8 mouse cellular contexts compared by ENCODE assay signal in the genomic region with DNA sequence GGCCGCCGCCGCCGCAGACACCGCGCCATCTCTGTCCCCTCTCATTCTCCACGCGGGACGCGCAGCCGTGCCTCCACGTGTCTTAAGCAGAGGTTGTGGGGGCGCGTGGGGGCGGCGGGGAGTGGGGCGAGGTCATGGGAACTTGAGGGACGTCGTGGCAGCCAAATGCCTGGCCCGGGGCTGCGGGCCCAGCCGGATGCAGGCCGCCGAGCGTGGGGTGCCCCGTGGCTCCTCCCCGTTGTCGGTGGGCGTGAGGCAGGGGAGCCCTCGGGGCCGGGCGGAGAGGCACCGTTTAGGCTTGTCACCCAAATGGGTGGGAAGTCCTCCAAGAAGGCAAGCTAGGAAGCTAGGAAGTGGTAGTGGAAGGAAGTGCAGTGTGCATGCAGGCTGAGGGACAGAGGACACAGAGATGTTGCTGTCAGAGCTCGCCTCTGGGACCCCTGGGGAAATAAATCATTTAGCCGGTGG. TPM values are rescaled to one million over a fixed set of nuclear protein-coding genes. Genes with fewer than 3 reads are reported as not detected.
DNase-seq lines count a peak whose midpoint lies in the region; ATAC-seq and TF ChIP-seq lines count a peak whose summit lies in the region.

No protein-coding gene starts in this region.

- peak overlapping the region; percentile 84 for H3K4me3 ChIP-seq in ES-Bruce4 (ENCODE audit: low read depth, low read length)
- peak overlapping the region; percentile 97 for H3K4me3 ChIP-seq in forebrain, embryonic 15.5 days
- peak overlapping the region; percentile 75 for H3K4me3 ChIP-seq in lung, embryonic 14.5 days (ENCODE audit: low read depth, low read length)

- WGBS in forebrain, embryonic 15.5 days: under 1% methylated on average over 35 of the region's 35 CpGs
- WGBS in lung, embryonic 14.5 days: 1% methylated on average over 35 of the region's 35 CpGs

- H3K9ac ChIP-seq in ES-Bruce4 (ENCODE audit: low read depth, poor library complexity, severe bottlenecking): peak overlapping the region; percentile 84
- H3K9ac ChIP-seq in forebrain, embryonic 15.5 days (replicated peaks): peak overlapping the region; percentile 96
- peak overlapping the region; percentile 90 for H3K9ac ChIP-seq in lung, embryonic 14.5 days

- TF ChIP-seq POLR2A in ES-Bruce4 (IDR thresholded peaks at IDR 0.05; ENCODE audit: insufficient read depth, low read length): no peak

- intact Hi-C loops in heart, postnatal 36 days (cut with DNase I): no loop called here

- no peaks in the 10 kb centered on the region for H3K27me3 ChIP-seq in ES-Bruce4 (ENCODE audit: control insufficient read depth, insufficient read depth, low read length, poor library complexity, severe bottlenecking)
- H3K27me3 ChIP-seq in forebrain, embryonic 15.5 days: no peaks in the 10 kb centered on the region
- no peaks in the 10 kb centered on the region for H3K27me3 ChIP-seq in lung, embryonic 14.5 days (ENCODE audit: insufficient read depth, low read length)

- no peaks in the 10 kb centered on the region for H3K9me3 ChIP-seq in ES-Bruce4 (replicated peaks; ENCODE audit: control insufficient read depth, insufficient read depth, low read length, poor library complexity, severe bottlenecking)
- no peaks in the 10 kb centered on the region for H3K9me3 ChIP-seq in forebrain, embryonic 15.5 days
- no peaks in the 10 kb centered on the region for H3K9me3 ChIP-seq in lung, embryonic 14.5 days (ENCODE audit: low read depth, low read length)

- TF ChIP-seq CTCF in ES-Bruce4 (IDR thresholded peaks at IDR 0.05; ENCODE audit: low read depth, low read length): no peak
- peak; percentile 17; the same call in 1 of the 2 replicates for TF ChIP-seq CTCF in lung, embryonic 14.5 days (IDR thresholded peaks at IDR 0.05; ENCODE audit: low read depth)

- peak; percentile 90 for ATAC-seq in forebrain, embryonic 15.5 days (replicated peaks)
- peak; percentile 92 for ATAC-seq in lung, embryonic 14.5 days (ENCODE audit: insufficient read depth)
- peak; percentile 45 for ATAC-seq in neutrophil, adult 5-6 weeks (ENCODE audit: extremely low read depth, insufficient number of reproducible peaks, low FRiP score, poor library complexity, severe bottlenecking)

- H3K4me2 ChIP-seq in forebrain, embryonic 15.5 days (replicated peaks): peak overlapping the region; percentile 66
- H3K4me2 ChIP-seq in lung, embryonic 14.5 days: peak overlapping the region; percentile 76

- no peaks in the 10 kb centered on the region for H3K36me3 ChIP-seq in ES-Bruce4 (ENCODE audit: control insufficient read depth, insufficient read depth, low read length, poor library complexity, severe bottlenecking)
- H3K36me3 ChIP-seq in forebrain, embryonic 15.5 days: no peaks in the 10 kb centered on the region
- H3K36me3 ChIP-seq in lung, embryonic 14.5 days (ENCODE audit: insufficient read depth): no peaks in the 10 kb centered on the region

- DNase-seq in c-Kit-positive CD71-positive TER-119-negative erythroid progenitor cells, embryonic 14.5 days (ENCODE audit: low read depth): peak; percentile 28
- DNase-seq in heart, postnatal 36 days: peak; percentile 59 to 73
- peak; percentile 62 to 73 for DNase-seq in layer of hippocampus, adult 8-10 months (ENCODE audit: low spot score in 2 of 2)
- peak; percentile 80 for DNase-seq in lung, embryonic 14.5 days
- peak; percentile 89 for DNase-seq in thymus, postnatal 14 days

- H3K27ac ChIP-seq in ES-Bruce4 (ENCODE audit: insufficient read depth, low read length): no peak overlapping the region
- peak overlapping the region; percentile 92 for H3K27ac ChIP-seq in forebrain, embryonic 15.5 days (replicated peaks)
- peak overlapping the region; percentile 90 for H3K27ac ChIP-seq in lung, embryonic 14.5 days (ENCODE audit: low read depth)

- peaks cover 3% of the 10 kb centered on the region for H3K4me1 ChIP-seq in ES-Bruce4 (ENCODE audit: control insufficient read depth, insufficient read depth, low read length)
- H3K4me1 ChIP-seq in forebrain, embryonic 15.5 days: peaks cover 7% of the 10 kb centered on the region
- H3K4me1 ChIP-seq in lung, embryonic 14.5 days (ENCODE audit: insufficient read depth): no peaks in the 10 kb centered on the region

- TF ChIP-seq EP300 in ES-Bruce4 (IDR thresholded peaks at IDR 0.05; ENCODE audit: insufficient read depth, low read depth, low read length): no peak

RNA-seq across cellular contexts. Expression of gene Supt3, which starts 0.4 kb away (rescaled TPM):
- 15.9 and 17.7 TPM in 2 replicates for polyA plus RNA-seq in ES-Bruce4 (2011; ENCODE audit: insufficient read depth, insufficient read length, low read depth, missing spikeins)
- polyA plus RNA-seq in forebrain, embryonic 15.5 days (2015; fragmentation: Nextera tagmentation; extraction: Ambion mirVana): 17.8 and 19.7 TPM in 2 replicates
- total RNA-seq in heart, postnatal 36 days (2021): 10 to 100 TPM; 14.4 to 15.6 TPM
- total RNA-seq in layer of hippocampus, adult 8-10 months (2022): 10 to 100 TPM; 15.4 to 17.6 (median 16.1) TPM
- polyA plus RNA-seq in lung, embryonic 14.5 days (2014; fragmentation: Nextera tagmentation; extraction: Ambion mirVana): 21.1 and 23.1 TPM in 2 replicates
- 5.8 and 6.6 TPM in 2 replicates for total RNA-seq in neutrophil, adult 5-6 weeks (2017)

RNA-seq across cellular contexts. Expression of gene Runx2, which starts 37.2 kb away (rescaled TPM):
- 0.39 and 0.59 TPM in 2 replicates for polyA plus RNA-seq in ES-Bruce4 (2011; ENCODE audit: insufficient read depth, insufficient read length, low read depth, missing spikeins)
- 0.29 and 0.31 TPM in 2 replicates for polyA plus RNA-seq in forebrain, embryonic 15.5 days (2015; fragmentation: Nextera tagmentation; extraction: Ambion mirVana)
- under 1 TPM; 0.30 to 0.50 TPM for total RNA-seq in heart, postnatal 36 days (2021)
- total RNA-seq in layer of hippocampus, adult 8-10 months (2022): 10 to 100 TPM; 13.2 to 17.8 (median 14.8) TPM
- 0.89 and 1.3 TPM in 2 replicates for polyA plus RNA-seq in lung, embryonic 14.5 days (2014; fragmentation: Nextera tagmentation; extraction: Ambion mirVana)
- total RNA-seq in neutrophil, adult 5-6 weeks (2017): 9.8 and 11.3 TPM in 2 replicates

Comparison
In these comparisons a context has a peak if more than half of its experiments do, and no peak if none do; other contexts are left out.
1. DNase-seq: peak in every context shown above with its lines; median percentile 89 in thymus, postnatal 14 days; 80 in lung, embryonic 14.5 days; 68 in layer of hippocampus, adult 8-10 months; 66 in heart, postnatal 36 days; 28 in c-Kit-positive CD71-positive TER-119-negative erythroid progenitor cells, embryonic 14.5 days.